Mouse (Mus musculus) layer of hippocampus, adult 11-12 months (tissue): ENCODE measurements at regions not wholly inside any gene's neighbourhood (a gene's known extent, or its start where the extent isn't known, plus 50 kb on each side); places are given as distances from the start of the nearest gene placed in this dataset.
"Not testable (repeated sequence)": the region's sequence is repeated elsewhere in the genome, so short reads cannot be mapped to it uniquely, and the experiment has no call there.

Experiments used
- DNase-seq: peaks from one replicate; pipeline ENCODE4 v3.0.0; 2022; ENCODE audit warnings: low spot score

DNA sequence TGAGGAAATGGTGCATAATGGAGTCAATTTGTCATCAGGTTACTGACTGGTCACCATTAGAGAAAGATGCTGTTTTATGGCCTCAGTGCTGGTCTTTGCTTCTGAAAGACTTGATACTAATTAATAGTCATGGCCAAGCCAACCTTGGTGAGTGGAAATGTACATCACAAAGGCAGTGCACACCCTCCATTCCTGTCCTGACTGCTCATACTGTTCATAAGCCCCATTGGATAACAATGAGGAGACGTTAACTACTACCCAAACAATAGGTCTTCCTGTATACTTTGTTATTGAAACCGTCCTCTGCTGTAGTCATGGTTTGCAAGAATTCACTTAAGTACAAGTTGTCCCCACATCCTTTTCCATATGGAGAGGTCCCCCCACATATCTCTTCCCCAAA lies 605.8 kb upstream of the Slc35b3 start:
- no peak for DNase-seq

DNA sequence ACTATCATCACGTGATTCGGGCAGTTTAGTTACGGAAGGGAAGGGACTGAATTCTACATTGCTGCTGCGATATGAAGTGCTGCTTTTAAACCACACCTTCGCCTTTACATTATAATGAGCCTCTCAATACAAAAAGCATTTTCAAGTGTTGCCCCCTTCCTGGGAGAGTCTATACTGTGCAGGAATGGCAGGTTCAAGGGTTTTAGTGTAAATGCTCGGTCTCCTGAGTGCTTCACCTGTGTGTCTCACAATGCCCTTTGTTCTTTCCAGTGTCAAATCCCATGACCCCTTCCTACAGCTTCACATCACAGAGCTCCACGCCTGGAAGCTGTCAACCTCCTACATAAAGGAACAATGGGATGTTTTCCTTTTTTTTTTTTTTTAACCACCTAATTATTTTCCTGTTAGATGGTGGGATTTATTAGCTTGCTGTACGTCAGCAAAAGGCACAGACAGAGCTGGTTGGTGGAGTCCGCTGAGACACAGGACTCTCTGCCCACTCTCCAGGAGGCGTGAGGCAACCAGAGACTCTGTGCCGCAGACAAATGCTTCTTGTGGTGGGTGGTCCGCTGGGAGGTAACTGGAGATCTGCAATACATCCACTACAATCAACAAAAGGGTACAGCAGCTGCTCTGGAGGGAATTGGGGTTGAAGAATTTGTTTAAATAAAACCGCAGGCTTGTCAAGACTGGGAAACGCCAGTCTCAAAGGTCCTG lies 577.2 kb upstream of the Slc35b3 start:
- no peak for DNase-seq

DNA sequence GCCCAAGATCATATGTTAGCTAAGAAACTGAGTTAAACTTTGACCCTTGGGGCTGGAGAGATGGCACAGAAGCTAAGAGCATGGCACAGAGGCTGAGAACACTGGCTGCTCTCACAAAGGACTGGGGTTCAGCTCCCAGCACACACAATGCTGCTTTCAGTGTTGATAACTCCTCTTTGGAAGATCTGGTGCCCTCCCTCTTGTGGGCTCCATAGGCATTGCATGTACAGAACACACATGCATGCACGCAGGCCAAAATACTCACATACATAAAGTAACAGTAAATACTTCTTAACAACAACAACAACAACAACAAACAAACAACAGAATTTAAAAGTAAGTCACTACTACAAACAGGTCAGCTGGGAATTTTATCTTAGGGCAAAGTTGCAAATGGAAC lies 565.8 kb upstream of the Slc35b3 start:
- DNase-seq, result no peak

DNA sequence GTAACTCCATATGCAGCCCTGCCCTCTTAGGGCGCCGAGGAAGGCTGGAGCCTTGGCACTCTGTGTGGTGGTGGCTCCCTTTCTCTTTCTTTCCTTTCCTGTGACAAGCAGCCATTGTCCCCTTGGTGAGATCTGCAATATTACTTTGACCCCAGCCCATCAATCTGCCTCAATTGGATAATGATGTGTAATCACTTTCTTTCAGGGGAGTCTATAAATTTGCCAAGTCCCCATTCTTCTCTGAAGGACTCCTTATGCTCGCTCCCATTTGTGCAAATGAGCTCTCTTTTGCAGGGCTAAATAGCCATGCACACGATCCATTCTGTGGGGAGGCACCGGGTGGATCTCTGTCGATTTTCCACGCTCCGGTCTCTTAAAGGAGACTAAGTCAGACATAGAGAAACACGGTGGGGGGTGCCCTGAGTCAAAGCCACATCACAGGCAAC lies 563.2 kb upstream of the Slc35b3 start:
- no peak for DNase-seq

DNA sequence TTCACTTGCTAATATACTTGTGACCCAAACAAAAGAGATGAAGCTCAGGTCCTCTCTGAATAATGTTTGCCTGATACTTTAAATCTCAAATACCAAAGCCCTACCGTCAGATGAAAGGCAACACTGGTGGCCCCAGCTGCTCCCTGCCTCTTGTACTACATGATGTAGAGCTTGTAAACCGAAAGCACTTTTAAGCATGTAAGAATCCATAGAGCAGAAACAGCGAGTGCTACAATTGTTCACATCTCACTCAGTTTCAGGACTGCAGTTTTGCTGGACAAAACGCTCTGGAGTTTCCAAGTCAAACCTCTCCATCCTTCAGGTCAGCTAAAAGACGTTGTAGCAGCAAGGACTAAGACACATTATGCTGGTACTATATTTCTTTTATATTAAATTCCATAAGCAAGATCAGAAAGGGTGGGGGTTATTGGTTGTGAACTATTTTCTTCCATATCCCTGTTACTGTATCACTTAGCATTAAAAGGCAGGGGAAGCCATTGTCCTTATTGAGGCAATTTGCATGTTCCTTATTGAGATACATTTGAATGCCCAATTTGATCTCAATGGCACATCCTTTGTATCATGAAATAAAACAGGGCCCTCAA lies 562.7 kb upstream of the Slc35b3 start:
- no peak for DNase-seq

DNA sequence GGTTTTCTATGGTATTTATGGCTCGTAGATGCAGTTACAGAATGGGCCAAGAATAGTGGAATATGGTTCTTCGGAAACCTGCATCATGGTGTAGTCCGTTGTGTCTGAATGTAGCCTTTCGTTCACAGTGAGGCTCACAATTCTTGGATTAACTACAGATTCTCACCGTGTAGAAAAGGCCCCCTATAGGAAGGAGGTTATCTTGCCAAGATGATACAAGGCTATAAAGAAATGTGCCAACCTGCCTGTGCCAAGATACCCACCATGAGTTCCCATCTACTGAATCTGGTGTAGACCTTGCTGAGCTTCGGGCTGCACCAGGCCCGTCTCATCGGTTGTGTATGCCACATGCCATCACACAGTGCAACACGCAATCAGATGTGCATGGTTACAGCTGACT lies 560.2 kb upstream of the Slc35b3 start:
- no peak for DNase-seq

DNA sequence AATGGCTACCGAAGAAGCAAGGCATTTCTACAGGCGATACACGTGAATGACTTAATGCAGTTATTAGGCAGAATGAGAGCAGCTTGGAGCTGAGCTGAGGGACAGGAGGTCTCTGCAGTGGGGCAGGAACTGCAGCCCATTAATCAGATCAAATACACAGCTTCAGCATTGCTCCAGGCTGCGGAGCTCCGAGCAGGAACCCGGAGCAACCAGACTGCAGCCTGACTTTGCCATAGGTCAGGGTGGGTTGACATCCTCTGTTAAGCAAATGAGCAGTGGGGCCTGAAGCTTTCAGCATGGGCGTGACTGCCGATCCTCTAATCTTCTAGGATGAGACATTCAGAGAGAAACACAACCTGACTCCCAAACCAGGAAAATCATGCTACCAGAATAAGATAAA lies 555.4 kb upstream of the Slc35b3 start:
- DNase-seq, result no peak

DNA sequence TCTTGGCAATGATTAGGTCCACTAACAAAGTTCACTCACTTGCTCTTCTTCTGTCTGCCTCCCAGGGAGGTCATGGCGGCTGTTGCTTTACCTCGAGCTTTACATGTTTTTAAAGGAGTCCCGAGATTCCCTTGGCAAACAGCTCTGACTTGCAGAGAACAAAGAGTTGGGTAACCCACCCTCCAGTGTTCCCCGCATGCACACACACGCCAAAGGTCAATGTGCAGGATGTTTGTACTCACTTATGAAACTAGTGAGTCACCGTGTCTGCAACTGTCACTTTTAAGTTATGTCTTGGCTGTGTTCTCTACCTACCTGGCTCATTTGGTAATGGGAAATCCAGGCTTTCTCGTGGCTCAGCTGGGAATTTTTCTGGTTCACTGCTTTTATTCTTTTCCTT lies 529.1 kb upstream of the Slc35b3 start:
- DNase-seq, result no peak

DNA sequence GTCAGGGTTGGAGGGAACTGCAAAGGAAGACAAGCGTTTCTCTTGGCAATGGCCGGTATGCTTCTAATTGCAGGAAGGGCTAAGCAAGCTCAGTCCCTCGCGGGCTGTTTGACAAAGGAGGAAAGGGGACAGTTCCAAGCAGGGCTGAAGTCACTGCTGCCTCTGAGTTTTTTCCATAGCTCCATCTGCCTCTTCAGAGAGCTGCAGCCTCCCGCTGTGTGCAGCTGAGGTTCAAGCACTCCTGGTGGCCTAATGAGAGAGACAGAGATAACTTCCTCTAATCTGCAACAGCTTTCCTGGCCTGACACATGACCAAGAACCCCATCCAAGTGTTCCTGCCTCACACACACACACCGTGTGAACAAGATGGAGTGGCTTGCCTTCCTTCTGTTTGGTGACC lies 511.9 kb upstream of the Slc35b3 start:
- no peak for DNase-seq

DNA sequence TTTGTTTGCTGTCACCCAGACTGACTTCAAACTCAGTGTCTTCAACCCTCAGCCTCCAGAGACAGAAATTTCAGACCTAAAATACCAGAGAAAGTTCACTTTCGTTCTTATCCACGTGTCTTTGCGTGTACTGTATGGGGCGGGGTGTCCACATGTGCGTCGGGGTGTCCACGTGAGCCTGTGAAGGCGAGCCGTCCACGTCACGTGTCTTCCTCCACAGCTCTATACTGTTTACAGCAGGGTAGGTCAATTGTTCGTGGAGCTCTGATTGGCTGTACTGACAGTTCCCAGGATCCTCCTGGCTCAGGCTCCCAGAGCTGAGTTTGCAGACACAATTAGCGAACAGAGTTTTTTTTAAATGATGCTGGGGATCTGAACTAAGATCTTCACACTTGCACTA lies 481.1 kb upstream of the Slc35b3 start:
- DNase-seq, result no peak

DNA sequence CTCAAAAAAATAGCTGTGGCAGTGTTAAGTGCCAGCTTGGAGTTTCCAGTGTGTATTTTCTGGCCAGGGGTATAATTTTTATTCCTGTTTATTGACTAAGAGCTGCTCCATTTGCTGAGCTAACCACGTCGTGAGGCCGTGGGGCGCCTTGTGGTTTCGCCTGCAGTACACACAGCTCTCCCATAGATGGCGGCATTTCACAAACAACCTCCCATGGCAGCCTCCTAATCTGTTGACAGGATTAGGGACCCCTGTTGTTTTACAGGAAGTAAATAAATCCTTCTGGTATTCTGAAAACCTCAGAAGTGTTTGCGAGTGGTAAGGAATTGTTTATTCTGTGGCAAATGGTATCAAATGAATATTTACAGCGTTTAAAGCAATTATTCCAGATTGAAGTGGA lies 480.2 kb upstream of the Slc35b3 start:
- DNase-seq, result peak; percentile 67

DNA sequence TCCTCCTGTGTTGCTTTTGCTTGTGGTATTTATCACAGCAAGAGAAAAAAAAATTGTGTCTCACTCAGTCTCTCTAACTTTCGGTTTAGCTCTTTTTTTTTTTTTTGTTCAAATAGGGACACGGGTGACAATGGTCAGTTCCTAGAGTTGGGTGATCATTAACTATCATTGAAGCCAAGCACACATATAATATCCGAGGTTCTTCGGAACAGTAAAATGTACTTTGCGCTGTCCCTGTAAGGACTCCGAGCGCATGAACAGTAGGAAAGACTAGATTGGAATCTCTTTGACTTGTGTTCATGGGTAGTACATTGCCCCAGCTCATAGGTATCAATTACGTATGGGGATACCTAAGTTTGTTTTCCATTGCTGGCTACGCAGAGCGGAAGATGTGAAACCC lies 479.7 kb upstream of the Slc35b3 start:
- DNase-seq, result no peak

DNA sequence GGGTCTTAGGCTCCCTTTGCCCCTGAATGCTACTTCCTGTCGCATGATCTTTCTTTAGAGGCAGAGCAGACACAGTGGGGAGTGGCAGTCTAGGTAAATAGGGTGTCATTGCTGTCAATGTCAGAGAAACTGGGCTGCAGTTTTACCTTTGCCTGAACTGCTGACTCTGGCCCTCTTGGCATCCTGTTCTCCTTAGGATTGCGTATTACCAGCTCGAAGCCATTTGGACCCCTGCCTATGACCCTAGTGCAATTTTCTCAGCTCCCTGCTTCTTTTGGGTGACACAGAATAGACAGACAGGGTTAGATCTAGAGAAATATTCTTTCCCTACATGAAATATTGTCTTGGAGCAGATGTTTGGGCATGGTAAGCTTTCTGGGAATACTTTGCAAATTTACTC lies 467.3 kb upstream of the Slc35b3 start:
- DNase-seq, result no peak

DNA sequence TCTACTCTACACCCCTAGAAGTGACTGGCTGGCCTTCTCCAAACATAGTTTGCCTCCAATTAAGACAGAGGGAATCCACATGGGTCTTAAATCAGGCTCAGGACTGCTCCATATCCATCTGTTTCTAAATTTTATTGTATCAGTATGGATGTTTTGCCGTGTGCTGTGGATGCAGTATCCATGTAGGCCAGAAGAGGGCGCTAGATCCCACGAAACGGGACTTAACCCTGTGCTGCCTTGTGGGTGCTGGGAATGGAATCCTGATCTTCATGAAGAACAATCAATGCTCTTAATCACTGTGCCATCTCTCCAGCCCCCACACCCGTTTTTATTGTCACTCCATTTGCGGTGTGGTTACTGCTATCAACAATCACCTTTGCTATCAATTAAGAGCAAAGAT lies 465.3 kb upstream of the Slc35b3 start:
- DNase-seq, result no peak

DNA sequence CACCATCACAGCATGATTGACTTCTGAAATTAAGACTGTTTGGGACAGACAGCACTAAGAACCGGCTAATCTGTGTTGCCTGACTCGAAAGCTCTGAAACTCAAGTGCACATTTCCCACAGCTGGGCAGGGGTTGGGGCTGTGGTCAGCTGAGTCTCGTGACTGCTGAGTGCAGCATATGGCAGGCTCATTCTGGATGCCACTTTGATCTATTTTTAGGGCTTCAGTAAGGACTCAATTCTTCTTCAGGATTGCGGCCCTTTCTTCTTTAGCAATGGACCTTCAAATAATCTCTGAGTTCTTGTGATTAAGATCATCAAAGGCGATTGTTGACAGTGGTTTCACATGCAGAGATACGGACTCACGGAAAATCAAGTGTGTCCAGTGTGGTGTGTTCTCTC lies 457.5 kb upstream of the Slc35b3 start:
- DNase-seq, result no peak

DNA sequence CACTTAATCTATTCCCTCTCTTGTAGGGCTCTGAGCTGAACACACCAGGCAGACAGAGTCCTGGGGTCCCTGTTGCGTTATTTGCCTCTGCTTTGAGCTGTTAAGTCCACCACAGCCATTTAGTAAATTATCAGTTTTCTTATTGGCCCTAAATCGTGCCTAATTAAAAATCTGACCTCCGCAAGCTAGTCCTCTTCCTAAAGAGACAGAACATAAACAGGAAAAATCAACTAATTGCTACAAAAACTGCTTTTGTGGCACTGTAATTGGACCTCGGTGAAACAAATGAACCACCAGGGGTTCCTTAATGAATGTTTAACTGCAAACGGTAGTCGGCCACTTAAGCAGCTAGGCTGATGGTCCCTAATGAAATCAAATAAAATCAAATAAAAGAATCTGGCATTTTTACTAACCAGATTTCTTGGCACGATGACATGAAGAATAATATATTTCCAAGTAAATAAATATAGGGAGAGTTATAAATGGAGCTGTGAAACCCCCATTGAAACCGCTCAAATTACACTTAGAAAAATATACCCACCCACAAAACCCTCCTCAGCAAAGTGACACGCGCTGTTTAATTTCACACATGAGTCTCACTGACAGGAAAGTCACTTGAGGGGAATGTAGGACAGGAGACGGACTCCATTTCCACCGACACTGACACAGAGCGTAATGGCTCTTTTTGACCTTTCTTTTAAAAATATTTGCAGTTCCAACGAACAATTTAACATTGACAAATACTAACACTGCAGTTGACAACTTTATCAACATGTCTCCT lies 451.0 kb upstream of the Slc35b3 start:
- no peak for DNase-seq

DNA sequence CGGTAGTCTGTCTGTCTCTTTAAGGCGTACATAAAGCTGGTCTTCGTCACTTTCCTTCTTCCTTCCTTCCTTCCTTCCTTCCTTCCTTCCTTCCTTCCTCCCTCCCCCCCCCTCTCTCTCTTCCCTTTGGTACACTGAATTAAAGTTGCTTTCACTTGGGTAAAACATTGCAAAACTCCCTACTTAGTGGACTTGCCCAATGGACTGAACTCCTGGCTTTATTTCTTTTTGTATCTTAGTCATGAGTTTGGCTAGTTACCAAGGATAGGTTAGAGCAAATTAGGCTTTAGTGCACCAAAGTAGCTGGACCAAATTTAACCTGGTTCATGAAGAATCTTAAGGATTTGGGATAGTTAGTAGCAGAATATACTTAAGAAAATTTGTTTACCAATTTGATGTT lies 431.9 kb upstream of the Slc35b3 start:
- DNase-seq, result no peak

DNA sequence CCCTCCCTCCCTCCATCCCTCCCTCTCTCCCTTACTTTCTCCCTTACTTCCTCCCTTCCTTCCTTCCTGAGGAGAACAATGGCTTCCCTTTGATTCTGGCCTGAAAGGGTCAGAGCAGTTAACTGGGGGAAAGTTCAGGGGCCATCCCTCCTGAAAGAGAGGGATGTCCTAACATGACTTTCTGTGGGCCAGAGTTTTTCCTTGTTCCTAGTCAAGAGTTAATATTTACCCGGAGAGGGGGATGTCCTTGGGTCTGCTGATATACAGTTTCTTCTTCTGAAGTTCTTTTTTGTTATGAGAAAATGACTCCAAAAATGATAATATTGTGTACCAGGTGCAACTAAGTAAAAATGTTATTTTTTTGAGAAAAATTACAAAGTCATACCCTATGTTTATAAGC lies 431.5 kb upstream of the Slc35b3 start:
- DNase-seq, result not testable (repeated sequence)

DNA sequence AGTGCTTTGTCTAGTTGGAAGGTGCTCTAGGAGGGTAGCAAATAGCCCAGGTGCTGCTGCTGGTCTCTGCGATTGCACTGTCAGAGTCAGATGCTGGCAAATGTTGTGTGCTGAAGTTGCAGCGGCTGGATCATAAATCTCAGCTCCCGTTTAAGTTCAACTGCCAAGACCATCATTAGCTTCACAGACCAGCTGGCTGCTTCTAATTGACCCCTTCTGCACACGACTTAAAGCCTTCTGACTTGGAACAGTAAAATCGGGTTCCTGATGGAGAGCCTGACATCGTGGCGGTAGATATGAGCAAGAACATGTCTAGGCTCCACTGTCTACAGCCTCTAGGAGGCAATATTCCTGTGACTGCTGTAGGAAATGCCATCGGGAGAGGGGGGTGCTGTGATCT lies 416.0 kb upstream of the Slc35b3 start:
- DNase-seq, result no peak

DNA sequence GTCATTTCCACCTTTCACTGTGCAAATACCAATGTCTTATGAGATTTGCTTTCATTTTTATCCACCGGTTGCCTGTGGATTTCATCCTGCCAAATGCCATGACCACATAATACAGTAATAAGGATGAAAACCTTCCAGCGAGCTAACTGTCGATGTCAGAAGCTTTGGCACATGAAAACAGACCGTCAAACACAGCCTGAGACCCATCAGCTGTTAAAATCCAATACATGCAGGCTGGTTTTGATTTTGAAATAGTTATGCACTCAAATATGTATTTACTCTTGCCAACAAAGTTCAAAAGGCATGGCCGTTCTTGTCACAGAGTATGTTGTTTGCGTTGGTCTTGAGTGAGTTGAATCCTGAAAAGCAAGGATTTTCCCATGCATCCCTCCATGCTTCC lies 415.6 kb upstream of the Slc35b3 start:
- DNase-seq, result no peak

DNA sequence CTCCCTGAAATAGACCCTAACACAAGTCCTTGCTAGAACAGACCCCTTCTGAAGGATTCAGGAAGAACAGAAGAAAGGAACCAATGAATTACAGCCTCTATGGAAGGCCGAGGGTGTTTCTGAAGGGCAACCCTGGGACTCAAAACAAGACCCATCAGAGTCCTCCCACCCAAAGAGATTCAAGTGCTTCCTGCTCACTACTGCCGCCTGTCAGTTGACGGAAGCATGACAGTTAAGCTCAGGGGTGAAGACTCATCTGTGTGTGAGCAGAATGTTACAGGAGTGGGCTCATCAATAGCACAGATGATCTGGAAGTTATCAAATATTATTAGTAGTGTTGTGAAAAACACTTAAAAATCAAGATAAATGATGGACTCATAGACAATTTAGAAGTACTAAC lies 411.9 kb upstream of the Slc35b3 start:
- no peak for DNase-seq

DNA sequence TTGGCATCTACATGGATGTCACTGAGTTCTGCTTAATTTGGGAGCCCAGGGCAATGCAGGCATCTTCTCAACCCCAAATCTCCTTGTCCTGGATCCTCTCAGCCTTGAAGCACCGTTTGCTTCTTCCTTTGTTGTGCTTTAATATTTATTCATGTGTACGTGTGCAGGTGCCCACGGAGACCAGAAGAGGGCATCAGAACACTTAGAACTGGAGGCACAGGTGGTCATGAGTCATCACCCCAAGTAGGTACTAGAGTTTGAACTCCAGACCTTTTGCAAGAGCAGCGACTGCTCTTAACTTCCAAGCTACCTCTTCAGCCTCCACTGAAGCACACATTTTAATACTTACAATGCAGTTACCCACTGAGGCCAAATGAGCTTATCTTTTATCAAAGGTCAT lies 403.0 kb upstream of the Slc35b3 start:
- no peak for DNase-seq

DNA sequence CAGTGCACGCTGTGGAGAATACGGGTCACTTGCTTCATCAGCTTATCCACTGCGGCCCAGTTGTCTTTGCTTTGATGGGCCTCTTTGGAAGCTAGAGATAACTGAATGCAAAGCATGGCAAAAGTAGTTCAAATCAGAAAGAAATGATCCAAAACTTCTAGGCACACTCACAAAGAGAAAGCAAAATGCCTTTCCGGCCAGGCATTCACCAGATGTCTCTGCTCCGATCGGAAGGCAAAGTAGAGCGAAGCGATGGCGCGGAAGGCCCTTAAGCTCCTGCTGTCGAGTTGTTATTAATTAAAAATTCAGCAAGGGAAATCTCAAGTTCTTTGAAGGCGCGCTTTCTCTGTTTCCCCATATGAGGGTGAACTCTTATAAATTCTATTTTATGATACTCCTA lies 401.9 kb upstream of the Slc35b3 start:
- DNase-seq, result no peak
